Mouse (Mus musculus): Measurements from ENCODE around the gene Myl9.

The Myl9 gene

GRCm38 (mm10) chr2:156764022-156764421 is 11.2 kb upstream of the Myl9 start:
- DNase-seq (ENCODE audit: low spot score in 2 of 2): no peak

GRCm38 (mm10) chr2:156764747-156765146 is 10.5 kb upstream of the Myl9 start:
- DNase-seq (ENCODE audit: low spot score in 2 of 2): no peak

- no peak for DNase-seq (ENCODE audit: low spot score in 2 of 2)
These were observed 9.6 kb upstream of the Myl9 start for GRCm38 (mm10) chr2:156765593-156765992.

- DNase-seq (ENCODE audit: low spot score in 2 of 2): no peak
These were observed 8.8 kb upstream of the Myl9 start for GRCm38 (mm10) chr2:156766227-156767019.

- no peak for DNase-seq (ENCODE audit: low spot score in 2 of 2)
These were observed 8.1 kb upstream of the Myl9 start for GRCm38 (mm10) chr2:156767108-156767507.

- no peak for DNase-seq (ENCODE audit: low spot score in 2 of 2)
These were observed 5.9 kb upstream of the Myl9 start for GRCm38 (mm10) chr2:156769274-156769673.

GRCm38 (mm10) chr2:156773470-156773869 is 1.8 kb upstream of the Myl9 start:
- DNase-seq (ENCODE audit: low spot score in 2 of 2): no peak

- no peak for DNase-seq (ENCODE audit: low spot score in 2 of 2)
These were observed 1.0 kb upstream of the Myl9 start for GRCm38 (mm10) chr2:156774035-156774737.

- DNase-seq (ENCODE audit: low spot score in 2 of 2): no peak
These were observed 525 bp downstream of the Myl9 start for GRCm38 (mm10) chr2:156775455-156776435.

- no peak for DNase-seq (ENCODE audit: low spot score in 2 of 2)
These were observed 1.7 kb downstream of the Myl9 start for GRCm38 (mm10) chr2:156776907-156777306.

GRCm38 (mm10) chr2:156777326-156778004 is 2.2 kb downstream of the Myl9 start:
- DNase-seq (ENCODE audit: low spot score in 2 of 2): no peak

- no peak for DNase-seq (ENCODE audit: low spot score in 2 of 2)
These were observed 3.4 kb downstream of the Myl9 start for GRCm38 (mm10) chr2:156778571-156778970.

- DNase-seq (ENCODE audit: low spot score in 2 of 2): no peak
These were observed 3.8 kb downstream of the Myl9 start for GRCm38 (mm10) chr2:156779036-156779435.

GRCm38 (mm10) chr2:156779488-156779887 is 4.3 kb downstream of the Myl9 start:
- DNase-seq (ENCODE audit: low spot score in 2 of 2): no peak

- no peak for DNase-seq (ENCODE audit: low spot score in 2 of 2)
These were observed 4.9 kb downstream of the Myl9 start for GRCm38 (mm10) chr2:156780129-156780528.

- DNase-seq (ENCODE audit: low spot score in 2 of 2): no peak
These were observed 5.5 kb downstream of the Myl9 start for GRCm38 (mm10) chr2:156780752-156781151.

GRCm38 (mm10) chr2:156781281-156781680 is 6.1 kb downstream of the Myl9 start:
- DNase-seq (ENCODE audit: low spot score in 2 of 2): no peak

- DNase-seq (ENCODE audit: low spot score in 2 of 2): no peak
These were observed 6.7 kb downstream of the Myl9 start for GRCm38 (mm10) chr2:156781836-156782480.

- DNase-seq (ENCODE audit: low spot score in 2 of 2): no peak
These were observed 7.5 kb downstream of the Myl9 start for GRCm38 (mm10) chr2:156782481-156783348.

- no peak for DNase-seq (ENCODE audit: low spot score in 2 of 2)
These were observed 8.1 kb downstream of the Myl9 start for GRCm38 (mm10) chr2:156783349-156783728.
